Mouse (Mus musculus) E14TG2a.4 (cell line): ENCODE results near the gene Spout1.
A peak's percentile ranks its signal among the peaks of the same experiment; 100 is the strongest.
"Not testable (repeated sequence)": the region's sequence is repeated elsewhere in the genome, so short reads cannot be mapped to it uniquely, and the experiment has no call there.

ENCODE experiments used
- H3K27me3 ChIP-seq: 2 replicates; pipeline ENCODE4 v1.6.1; 2014; ENCODE audit warnings: low read length, control low read depth; ENCODE audit not compliant: insufficient read depth
- H3K36me3 ChIP-seq: 2 replicates; pipeline ENCODE4 v1.6.1; 2014; ENCODE audit warnings: low read length, control low read depth; ENCODE audit not compliant: insufficient read depth
- H3K4me1 ChIP-seq: replicated peaks from 2 replicates; pipeline ENCODE4 v1.6.1; 2014; ENCODE audit warnings: low read depth, low read length, control low read depth
- H3K4me3 ChIP-seq: replicated peaks from 2 replicates; pipeline ENCODE4 v1.5.1; 2014; ENCODE audit warnings: mild to moderate bottlenecking, low read length
- H3K9me3 ChIP-seq: 2 replicates; pipeline ENCODE4 v1.6.1; 2014; ENCODE audit warnings: low read length, control low read depth
- CTCF ChIP-seq: conservative IDR thresholded peaks from 2 replicates; pipeline ENCODE4 v1.5.1; 2014; ENCODE audit warnings: low read length
- NANOG ChIP-seq: IDR thresholded peaks from 2 replicates; pipeline ENCODE4 v1.6.1; 2014; ENCODE audit warnings: borderline replicate concordance, low read length, mixed read lengths
- POU5F1 ChIP-seq: IDR thresholded peaks from 2 replicates; pipeline ENCODE4 v1.6.1; 2014; ENCODE audit warnings: low read length, borderline replicate concordance

Spout1 gene

DNA sequence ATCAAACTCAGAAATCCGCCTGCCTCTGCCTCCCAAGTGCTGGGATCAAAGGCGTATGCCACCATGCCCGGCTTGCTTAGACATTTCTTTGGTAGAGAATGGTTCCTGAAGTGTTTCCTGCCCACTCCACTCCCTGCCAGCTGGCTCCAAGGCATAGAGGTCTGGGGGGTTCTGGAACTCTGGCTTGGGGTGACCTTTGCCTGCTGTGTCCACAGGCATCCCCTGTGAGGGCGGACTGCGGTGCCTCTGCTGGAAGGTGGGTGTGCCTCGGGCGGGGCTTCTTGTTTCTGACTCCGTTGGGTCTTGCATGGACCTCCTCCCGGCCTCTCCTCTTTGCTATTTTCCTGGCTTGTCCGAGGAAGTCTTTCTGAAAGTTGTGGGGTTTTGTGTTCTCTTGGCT, 41.8 kb downstream of the Spout1 start:
- Histone ChIP-seq H3K4me3 (peak overlapping the region; percentile 96), H3K36me3 (peaks cover 60% of the 10 kb centered on the region), H3K27me3 (no peaks in the 10 kb centered on the region), H3K9me3 (peaks cover 4% of the 10 kb centered on the region), H3K4me1 (peaks cover 79% of the 10 kb centered on the region)
- TF ChIP-seq NANOG (no peak), POU5F1 (no peak), CTCF (no peak)

DNA sequence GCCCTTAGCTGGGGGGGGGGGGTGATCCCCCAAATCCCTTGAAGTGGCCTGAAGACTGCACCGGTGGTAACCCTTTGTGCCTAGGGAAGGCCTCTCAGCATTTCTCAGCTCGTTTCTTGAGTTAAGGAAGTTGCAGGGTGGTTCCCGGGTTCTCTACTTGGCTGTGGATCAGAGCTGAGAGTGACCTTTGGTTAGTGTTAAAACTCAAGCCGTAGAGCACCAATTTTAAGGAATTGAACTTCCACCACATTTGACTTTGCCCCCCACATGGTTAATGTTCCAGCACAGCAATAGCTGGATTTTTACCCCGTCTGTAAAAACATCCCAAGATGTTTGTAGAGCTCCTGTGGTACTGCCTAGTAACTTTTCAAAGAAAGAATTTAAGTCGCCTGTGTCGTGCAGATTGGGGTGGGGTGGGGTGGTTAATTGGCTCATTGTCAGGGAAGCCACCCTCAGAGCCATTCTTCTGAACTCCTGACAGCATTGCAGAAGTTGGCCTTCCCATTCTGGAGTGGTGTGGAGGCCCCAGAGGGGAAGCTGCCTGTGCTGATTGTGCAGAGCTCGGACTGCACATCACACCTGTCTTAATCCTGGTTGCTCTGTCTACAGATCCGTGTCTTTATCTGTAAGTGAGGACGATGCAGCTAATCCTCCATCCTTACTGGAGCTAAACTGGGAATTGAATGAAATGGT, 43.2 kb downstream of the Spout1 start:
- Histone ChIP-seq H3K9me3 (peaks cover 16% of the 10 kb centered on the region), H3K27me3 (no peaks in the 10 kb centered on the region), H3K36me3 (peaks cover 46% of the 10 kb centered on the region), H3K4me3 (peak overlapping the region; percentile 96), H3K4me1 (peaks cover 65% of the 10 kb centered on the region)
- TF ChIP-seq NANOG (peak; percentile 78), POU5F1 (no peak)

DNA sequence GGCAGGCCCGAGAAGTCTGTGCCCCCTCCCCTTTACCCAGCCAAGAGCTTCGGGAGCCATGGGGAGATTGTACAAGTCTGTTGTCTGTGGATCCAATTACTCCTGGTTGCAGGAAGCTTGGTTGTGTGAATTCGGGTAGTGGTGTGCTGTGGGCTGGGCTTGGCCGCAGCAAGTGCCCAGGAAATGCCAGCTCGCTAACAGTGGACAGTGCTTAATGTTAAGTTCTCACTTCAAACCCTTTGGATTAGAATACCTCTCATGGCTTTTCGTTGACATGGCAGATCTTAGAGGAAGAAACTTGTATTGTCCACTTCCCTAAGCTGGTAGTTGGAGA, 43.9 kb downstream of the Spout1 start:
- H3K9me3 ChIP-seq, result peaks cover 23% of the 10 kb centered on the region
- peak overlapping the region; percentile 96 for H3K4me3 ChIP-seq
- peaks cover 44% of the 10 kb centered on the region for H3K36me3 ChIP-seq
- TF ChIP-seq CTCF, result no peak
- TF ChIP-seq NANOG, result no peak
- TF ChIP-seq POU5F1, result no peak
- H3K4me1 ChIP-seq, result peaks cover 63% of the 10 kb centered on the region
- no peaks in the 10 kb centered on the region for H3K27me3 ChIP-seq

DNA sequence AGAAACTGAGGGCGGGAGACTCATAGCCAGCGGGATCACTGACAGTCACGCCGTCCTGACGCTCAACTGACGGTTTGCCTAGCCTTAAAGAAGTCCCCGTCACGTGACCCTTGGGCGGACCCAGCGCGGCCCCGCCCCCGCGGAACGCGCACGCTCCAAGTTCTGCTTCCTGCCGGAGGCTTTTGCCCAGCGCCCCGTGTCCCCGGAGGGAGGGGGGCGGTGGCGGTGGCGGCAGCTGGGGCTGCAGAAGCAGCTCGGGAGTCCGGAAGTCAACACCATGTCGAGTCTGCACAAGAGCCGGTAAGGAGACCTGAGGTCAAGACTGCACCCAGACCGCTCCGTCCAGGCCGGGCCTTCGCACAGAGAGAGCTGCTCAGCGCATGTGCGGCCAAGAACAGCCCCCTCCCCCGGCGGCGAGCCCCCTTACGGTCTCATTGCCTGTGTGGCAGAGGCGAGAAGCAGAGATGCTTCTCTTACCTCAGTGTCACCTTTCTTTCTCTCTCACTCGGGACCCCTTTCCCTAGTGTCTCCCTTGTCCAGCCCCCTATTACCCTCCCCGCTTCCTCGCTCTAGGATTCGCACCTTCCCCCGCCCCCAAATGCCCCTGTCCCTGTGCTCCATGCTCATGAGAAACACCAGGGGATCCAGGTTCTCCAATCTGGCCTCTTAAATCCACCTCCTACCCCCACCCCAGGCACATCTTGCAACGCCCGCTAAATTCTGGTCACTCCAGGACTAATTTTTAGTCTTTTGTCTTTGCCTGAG, 44.5 kb downstream of the Spout1 start, which contains the start of gene Tbc1d13:
Tbc1d13 (plus strand) TSS at position 134 of the 765 bp plus-strand sequence.
- Histone ChIP-seq H3K36me3 (peaks cover 40% of the 10 kb centered on the region), H3K4me1 (peaks cover 59% of the 10 kb centered on the region), H3K4me3 (peak within 1 kb of the TSS; percentile 96), H3K27me3 (no peaks in the 10 kb centered on the region), H3K9me3 (peaks cover 27% of the 10 kb centered on the region)
- TF ChIP-seq NANOG, result no peak
- no peak for TF ChIP-seq CTCF
- no peak for TF ChIP-seq POU5F1

DNA sequence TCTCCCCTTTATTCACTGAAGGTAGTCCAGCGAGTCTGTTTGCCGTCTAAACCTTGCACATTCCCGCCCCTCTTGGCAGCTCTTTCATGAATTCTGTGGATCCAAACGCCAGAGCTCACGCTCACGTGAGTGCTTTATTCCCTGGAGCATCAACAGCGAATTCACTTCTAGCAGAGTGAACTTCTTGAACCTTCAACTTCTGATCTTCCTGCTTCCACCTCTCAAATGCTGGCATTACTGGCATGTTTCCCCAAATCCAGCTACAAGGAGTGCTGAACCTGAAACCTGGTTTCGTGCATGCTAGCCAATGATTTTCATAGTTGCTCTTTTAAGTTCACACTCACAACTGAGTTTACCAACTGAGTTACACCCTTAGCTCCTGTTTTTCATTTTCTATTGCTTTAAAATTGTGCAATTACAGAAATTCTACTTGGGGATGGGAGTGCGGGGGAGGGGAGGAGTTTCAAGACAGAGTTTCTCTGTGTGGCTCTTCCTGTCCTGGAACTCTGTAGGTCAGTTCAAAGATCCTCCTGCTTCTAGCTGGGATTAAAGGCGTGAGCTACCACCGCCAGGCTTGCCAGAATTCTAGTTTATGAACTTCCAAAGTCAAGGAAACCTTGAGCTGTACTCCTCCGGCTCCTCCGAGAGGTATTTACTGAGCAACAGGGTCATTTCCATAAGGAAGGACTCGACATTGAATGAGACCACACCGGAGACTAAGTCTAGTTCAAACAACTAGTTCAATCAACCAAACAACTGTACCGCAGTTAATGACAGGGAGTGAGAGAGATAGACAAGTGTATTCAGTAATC, 45.3 kb downstream of the Spout1 start:
- H3K4me1 ChIP-seq, result peaks cover 52% of the 10 kb centered on the region
- H3K27me3 ChIP-seq, result no peaks in the 10 kb centered on the region
- peak overlapping the region; percentile 96 for H3K4me3 ChIP-seq
- TF ChIP-seq POU5F1 (no peak), CTCF (no peak), NANOG (no peak)
- peaks cover 32% of the 10 kb centered on the region for H3K36me3 ChIP-seq
- H3K9me3 ChIP-seq, result peaks cover 27% of the 10 kb centered on the region

DNA sequence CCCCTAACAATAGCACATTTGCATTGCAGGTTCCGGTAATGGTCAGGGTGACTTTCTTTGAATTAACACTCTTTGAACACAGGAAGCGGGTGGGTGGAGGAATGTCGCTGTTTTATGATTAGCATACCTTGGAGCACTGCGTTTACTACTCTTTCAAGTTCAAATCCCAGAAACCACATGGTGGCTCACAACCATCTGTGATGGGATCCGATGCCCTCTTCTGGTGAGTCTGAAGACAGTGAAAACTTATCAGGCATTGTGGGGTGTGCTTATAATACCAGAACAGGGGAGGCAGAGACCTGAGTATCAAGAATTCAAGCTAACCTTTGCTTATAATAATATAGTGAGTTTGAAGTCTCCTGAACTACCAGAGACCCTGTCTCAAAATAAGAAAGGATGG, 47.0 kb downstream of the Spout1 start:
- not testable (repeated sequence) for H3K4me3 ChIP-seq, H3K27me3 ChIP-seq
- Histone ChIP-seq H3K36me3 (peaks cover 15% of the 10 kb centered on the region), H3K9me3 (peaks cover 27% of the 10 kb centered on the region), H3K4me1 (peaks cover 34% of the 10 kb centered on the region)

DNA sequence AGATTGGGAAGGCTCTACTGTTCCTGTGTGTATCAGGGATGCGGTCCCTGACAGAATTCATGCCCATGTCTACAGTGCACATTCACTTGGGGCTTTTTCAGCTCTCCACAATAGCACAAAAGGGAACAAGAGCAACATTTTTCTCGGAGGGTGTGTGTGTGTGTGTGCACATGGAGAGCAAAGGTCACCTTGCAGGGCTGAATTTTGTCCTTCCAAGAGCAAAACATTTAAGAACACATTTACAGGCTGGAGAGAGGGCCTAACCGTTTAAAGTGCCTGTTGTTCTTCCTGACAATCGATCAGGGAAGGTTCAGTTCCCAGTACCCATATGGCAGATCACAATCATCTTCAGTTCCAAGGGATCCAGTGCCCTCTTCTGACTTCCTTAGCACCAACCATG, 48.1 kb downstream of the Spout1 start:
- Histone ChIP-seq H3K4me3 (no peak overlapping the region), H3K4me1 (peaks cover 27% of the 10 kb centered on the region), H3K9me3 (peaks cover 27% of the 10 kb centered on the region), H3K27me3 (no peaks in the 10 kb centered on the region), H3K36me3 (0 out of 2 replicates have a peak, but pooled peaks cover 4% of the 10 kb centered on the region)
- TF ChIP-seq POU5F1, result no peak
- no peak for TF ChIP-seq NANOG
- TF ChIP-seq CTCF, result no peak

DNA sequence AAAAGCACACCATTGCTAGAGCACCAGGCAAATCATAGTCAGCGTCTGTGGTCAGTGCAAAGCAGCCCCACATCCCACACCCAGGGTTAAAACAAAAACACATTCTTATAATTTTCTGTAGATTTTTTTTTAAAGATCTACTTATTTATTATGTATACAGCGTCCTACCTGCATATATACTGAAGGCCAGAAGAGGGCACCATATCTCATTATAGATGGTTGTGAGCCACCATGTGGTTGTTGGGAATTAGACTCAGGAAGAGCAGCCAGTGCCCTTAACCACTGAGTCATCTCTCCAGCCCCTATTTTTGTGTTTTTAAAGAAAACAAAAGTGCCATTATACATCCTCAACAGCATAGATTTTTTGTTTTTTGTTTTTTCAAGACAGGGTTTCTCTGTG, 49.5 kb downstream of the Spout1 start:
- H3K36me3 ChIP-seq, result 0 out of 2 replicates have a peak, but pooled peaks cover 4% of the 10 kb centered on the region
- TF ChIP-seq POU5F1 (no peak), CTCF (peak; percentile 55)
- H3K4me1 ChIP-seq, result peaks cover 22% of the 10 kb centered on the region
- peaks cover 27% of the 10 kb centered on the region for H3K9me3 ChIP-seq
- H3K27me3 ChIP-seq, result no peaks in the 10 kb centered on the region
- no peak overlapping the region for H3K4me3 ChIP-seq
